Mouse (Mus musculus) embryonic facial prominence, embryonic 15.5 days (tissue): ENCODE measurements around the gene Pde4c. TPM values are rescaled to one million over a fixed set of nuclear protein-coding genes. Genes with fewer than 3 reads are reported as not detected.
A peak's percentile ranks its signal among the peaks of the same experiment; 100 is the strongest.

Experiments
- ATAC-seq: fragments of 200-750 bp; cut with Nextera tagmentation; 2 replicates; pipeline ENCODE4 v1.8.0; 2017; ENCODE audit warnings: low read depth, moderate TSS enrichment; ENCODE audit not compliant: insufficient number of reproducible peaks, low FRiP score, low TSS enrichment
- H3K27ac ChIP-seq: fragments of 300-500 bp; sonication (generic); replicated peaks from 2 replicates; pipeline ENCODE4 v1.5.1; 2015; ENCODE audit warnings: mild to moderate bottlenecking, inconsistent platforms
- H3K27me3 ChIP-seq: fragments of 300-500 bp; sonication (generic); 2 replicates; pipeline ENCODE4 v1.6.1; 2015; ENCODE audit warnings: inconsistent platforms
- H3K36me3 ChIP-seq: fragments of 300-500 bp; sonication (generic); 2 replicates; pipeline ENCODE4 v1.6.1; 2015; ENCODE audit warnings: mild to moderate bottlenecking, inconsistent platforms
- H3K4me1 ChIP-seq: fragments of 300-500 bp; sonication (generic); 2 replicates; pipeline ENCODE4 v1.6.1; 2015; ENCODE audit warnings: inconsistent platforms
- H3K4me2 ChIP-seq: fragments of 300-500 bp; sonication (generic); replicated peaks from 2 replicates; pipeline ENCODE4 v1.6.1; 2015; ENCODE audit warnings: mild to moderate bottlenecking, inconsistent platforms
- H3K4me3 ChIP-seq: fragments of 300-500 bp; sonication (generic); replicated peaks from 2 replicates; pipeline ENCODE4 v1.5.1; 2015; ENCODE audit warnings: mild to moderate bottlenecking, inconsistent platforms
- H3K9ac ChIP-seq: fragments of 300-500 bp; sonication (generic); 2 replicates; pipeline ENCODE4 v1.6.1; 2015; ENCODE audit warnings: inconsistent platforms
- H3K9me3 ChIP-seq: fragments of 300-500 bp; sonication (generic); replicated peaks from 2 replicates; pipeline ENCODE4 v1.6.1; 2016; ENCODE audit warnings: inconsistent platforms
- WGBS: fragments of 180-500 bp; shearing (Covaris S2); methylation state at CpG from one replicate; pipeline ENCODE4 v1.1.7; 2015; 5-methylcytosine and 5-hydroxymethylcytosine counted together
- polyA plus RNA-seq: library from polyadenylated mRNA; unstranded; fragments of >200 nt; fragmentation: Nextera tagmentation; extraction: Ambion mirVana; gene quantifications from 2 replicates; pipeline ENCODE4 v1.2.1, GENCODE M21; 2015

The Pde4c gene
- polyA plus RNA-seq, 1 experiment from 2014 or later, result 0.29 TPM

DNA sequence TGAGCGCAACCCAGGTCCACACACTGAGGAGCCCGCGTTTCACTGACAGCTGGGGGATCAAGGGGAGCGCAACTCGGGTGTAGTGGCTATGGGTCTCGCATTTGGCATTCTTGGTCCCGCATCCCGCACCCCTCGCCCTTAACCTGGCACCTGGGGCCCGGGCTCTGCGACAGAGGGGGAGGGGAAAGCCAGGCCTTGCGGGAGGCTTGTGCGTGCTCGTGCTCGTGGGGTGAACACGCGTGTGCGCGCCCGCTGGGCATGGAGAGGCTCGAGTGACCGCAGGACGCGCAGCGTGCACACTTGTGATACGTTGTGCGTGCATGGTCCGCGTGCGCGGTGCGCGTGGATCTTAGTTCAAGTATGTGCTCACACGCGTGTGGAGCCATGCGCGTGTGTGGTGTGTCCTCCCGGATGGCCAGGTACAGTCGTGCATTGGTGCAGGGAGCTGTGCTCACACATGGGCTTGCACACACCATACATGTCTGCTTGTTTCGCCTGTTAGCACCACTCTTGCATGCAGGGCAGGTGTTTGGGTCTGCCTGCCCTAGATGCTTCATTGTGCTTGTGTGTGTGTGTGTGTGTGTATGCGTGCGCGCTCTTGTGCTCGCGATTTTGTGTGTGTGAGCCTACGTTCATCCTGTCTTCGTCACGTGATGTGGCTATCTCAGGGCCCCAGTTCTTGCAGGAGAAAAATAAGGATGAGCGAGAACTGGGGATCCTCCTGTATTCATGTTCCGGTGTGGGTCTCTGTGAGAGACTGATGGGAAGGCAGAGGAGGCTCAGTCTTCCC is 31.5 kb downstream of the Pde4c start:
- Histone ChIP-seq H3K4me1 (peaks cover 49% of the 10 kb centered on the region), H3K27ac (peak overlapping the region; percentile 67), H3K36me3 (peaks cover 25% of the 10 kb centered on the region), H3K9ac (peak overlapping the region; percentile 79), H3K4me2 (peak overlapping the region; percentile 98), H3K4me3 (peak overlapping the region; percentile 83), H3K27me3 (no peaks in the 10 kb centered on the region), H3K9me3 (no peaks in the 10 kb centered on the region)
- 12% methylated on average over 50 of the region's 50 CpGs for WGBS
- 0 out of 2 replicates have a peak, but pooled peaks have one; percentile 4 for ATAC-seq

DNA sequence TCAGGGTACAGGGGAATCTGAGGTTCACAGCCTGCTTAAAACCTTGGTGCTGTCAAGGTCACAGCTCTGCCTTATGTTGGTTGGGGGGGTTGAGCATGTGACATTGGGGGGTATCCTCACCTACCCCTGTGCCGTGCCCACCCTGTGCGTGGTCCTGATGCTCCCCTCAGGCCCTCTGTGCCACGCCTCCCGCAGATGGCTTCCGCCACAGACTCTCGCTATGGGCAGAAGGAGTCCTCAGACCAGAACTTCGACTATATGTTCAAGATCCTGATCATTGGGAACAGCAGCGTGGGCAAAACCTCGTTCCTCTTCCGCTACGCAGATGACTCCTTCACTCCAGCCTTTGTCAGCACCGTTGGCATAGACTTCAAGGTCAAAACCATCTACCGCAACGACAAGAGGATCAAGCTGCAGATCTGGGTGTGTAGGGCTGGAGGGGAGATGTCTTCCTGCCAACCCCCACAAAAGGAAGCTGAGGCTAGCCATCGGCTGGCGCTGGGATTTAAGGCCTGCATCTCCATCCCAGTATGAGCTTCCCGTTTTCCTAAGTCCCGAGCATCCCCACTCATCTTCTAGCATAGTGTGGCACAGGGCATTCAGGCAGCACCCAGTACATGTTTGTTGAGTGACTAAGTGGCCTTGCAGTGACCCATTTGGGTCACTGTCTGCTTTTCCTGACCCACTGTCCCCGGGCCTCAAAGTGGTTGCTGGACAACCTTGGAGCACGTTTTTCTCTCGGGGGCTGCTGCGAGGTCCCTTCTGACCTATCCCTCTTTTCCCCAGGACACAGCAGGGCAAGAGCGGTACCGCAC is 32.3 kb downstream of the Pde4c start:
- peak overlapping the region; percentile 98 for H3K4me2 ChIP-seq
- WGBS, result 79% methylated on average over 24 of the region's 24 CpGs
- peak overlapping the region; percentile 83 for H3K4me3 ChIP-seq
- no peak overlapping the region for H3K27ac ChIP-seq
- no peak overlapping the region for H3K9ac ChIP-seq
- ATAC-seq, result no peak
- peaks cover 55% of the 10 kb centered on the region for H3K4me1 ChIP-seq
- H3K9me3 ChIP-seq, result no peaks in the 10 kb centered on the region
- H3K36me3 ChIP-seq, result peaks cover 25% of the 10 kb centered on the region
- H3K27me3 ChIP-seq, result no peaks in the 10 kb centered on the region

DNA sequence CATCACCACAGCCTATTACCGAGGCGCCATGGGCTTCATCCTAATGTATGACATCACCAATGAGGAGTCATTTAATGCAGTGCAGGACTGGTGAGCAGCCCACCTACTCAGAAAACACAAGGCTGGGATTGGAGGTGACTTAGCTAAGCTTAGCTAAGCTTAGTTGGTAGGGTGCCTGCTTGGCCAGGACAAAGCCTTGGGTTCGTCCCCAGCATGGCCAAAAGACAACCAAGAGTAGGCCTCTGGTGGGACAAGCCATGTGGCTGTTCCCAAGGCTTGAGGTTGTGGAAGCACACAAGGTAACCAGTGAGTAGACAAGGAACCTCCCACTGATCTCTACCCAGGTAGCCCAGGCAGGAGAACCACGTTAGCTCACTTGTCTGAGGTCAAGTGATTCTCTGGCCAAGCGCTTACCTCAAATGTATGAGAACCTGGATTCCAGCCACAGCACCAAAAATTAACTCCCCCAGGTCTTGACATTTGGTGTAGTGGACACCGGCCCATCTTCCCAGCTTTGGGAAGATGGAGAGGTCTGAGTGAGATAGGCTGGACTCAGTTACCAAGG is 33.0 kb downstream of the Pde4c start:
- ATAC-seq, result no peak
- 90% methylated on average over 6 of the region's 6 CpGs for WGBS
- peaks cover 60% of the 10 kb centered on the region for H3K4me1 ChIP-seq
- no peak overlapping the region for H3K9ac ChIP-seq
- H3K4me3 ChIP-seq, result no peak overlapping the region
- H3K4me2 ChIP-seq, result no peak overlapping the region
- H3K9me3 ChIP-seq, result no peaks in the 10 kb centered on the region
- H3K27ac ChIP-seq, result no peak overlapping the region
- H3K27me3 ChIP-seq, result no peaks in the 10 kb centered on the region
- peaks cover 25% of the 10 kb centered on the region for H3K36me3 ChIP-seq

DNA sequence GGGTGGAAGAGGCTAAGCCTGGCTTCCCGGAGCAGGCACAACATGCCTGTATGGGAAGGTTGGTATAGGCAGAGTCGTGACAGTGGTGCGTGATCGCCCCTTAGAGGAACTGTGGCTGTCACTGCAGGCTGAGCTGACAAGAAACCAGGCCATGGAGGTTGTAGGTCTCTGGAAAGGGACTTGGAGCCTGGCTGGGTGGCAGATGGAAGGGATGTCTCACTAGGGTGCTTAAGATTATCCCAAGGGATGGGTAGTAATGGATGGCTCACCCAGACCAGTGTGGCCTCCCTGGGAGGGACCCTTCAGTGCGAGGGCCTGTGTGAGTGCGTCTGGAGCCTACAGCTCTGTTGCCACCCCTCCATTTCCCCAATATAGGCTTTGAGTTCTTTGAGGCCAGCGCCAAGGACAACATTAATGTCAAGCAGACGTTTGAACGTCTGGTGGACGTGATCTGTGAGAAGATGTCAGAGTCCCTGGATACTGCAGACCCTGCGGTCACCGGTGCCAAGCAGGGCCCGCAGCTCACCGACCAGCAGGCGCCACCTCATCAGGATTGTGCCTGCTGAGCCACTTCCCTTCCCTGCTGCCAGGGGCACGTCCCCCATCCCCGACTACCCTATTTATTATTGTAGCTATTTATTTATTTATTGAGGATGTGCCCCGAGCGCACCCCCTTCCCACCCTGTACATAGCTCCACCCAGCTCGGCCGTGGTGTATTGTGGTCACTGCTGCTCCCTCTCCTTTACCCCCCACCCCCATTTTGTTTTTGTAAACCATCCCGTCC is 34.2 kb downstream of the Pde4c start:
- ATAC-seq, result no peak
- peaks cover 25% of the 10 kb centered on the region for H3K36me3 ChIP-seq
- peak overlapping the region; percentile 4; the same call in 1 of the 2 replicates for H3K27ac ChIP-seq
- H3K27me3 ChIP-seq, result no peaks in the 10 kb centered on the region
- H3K4me3 ChIP-seq, result no peak overlapping the region
- H3K4me1 ChIP-seq, result peaks cover 56% of the 10 kb centered on the region
- no peaks in the 10 kb centered on the region for H3K9me3 ChIP-seq
- H3K9ac ChIP-seq, result no peak overlapping the region
- H3K4me2 ChIP-seq, result no peak overlapping the region
- WGBS, result 67% methylated on average over 22 of the region's 22 CpGs

DNA sequence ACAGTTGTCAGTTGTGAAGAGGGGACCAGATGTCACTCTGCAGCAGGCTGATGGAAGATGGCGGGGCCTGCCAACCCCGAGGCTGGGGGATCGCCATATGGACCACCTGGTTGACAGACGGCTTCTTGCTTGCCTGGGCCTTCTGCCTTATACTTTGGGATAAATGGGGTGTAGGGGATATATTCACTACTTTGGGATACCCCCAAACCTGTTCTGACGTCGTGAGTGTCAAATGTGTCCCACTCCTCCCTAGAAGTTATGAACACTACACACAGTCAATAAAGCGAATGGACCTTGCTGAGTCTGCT is 34.7 kb downstream of the Pde4c start:
- Histone ChIP-seq H3K27ac (0 out of 2 replicates have a peak overlapping the region, but pooled peaks have one; percentile 4), H3K27me3 (no peaks in the 10 kb centered on the region), H3K9me3 (no peaks in the 10 kb centered on the region), H3K4me3 (no peak overlapping the region), H3K9ac (no peak overlapping the region), H3K36me3 (peaks cover 25% of the 10 kb centered on the region), H3K4me2 (no peak overlapping the region), H3K4me1 (peaks cover 50% of the 10 kb centered on the region)
- 81% methylated on average over 7 of the region's 7 CpGs for WGBS
- ATAC-seq, result no peak

DNA sequence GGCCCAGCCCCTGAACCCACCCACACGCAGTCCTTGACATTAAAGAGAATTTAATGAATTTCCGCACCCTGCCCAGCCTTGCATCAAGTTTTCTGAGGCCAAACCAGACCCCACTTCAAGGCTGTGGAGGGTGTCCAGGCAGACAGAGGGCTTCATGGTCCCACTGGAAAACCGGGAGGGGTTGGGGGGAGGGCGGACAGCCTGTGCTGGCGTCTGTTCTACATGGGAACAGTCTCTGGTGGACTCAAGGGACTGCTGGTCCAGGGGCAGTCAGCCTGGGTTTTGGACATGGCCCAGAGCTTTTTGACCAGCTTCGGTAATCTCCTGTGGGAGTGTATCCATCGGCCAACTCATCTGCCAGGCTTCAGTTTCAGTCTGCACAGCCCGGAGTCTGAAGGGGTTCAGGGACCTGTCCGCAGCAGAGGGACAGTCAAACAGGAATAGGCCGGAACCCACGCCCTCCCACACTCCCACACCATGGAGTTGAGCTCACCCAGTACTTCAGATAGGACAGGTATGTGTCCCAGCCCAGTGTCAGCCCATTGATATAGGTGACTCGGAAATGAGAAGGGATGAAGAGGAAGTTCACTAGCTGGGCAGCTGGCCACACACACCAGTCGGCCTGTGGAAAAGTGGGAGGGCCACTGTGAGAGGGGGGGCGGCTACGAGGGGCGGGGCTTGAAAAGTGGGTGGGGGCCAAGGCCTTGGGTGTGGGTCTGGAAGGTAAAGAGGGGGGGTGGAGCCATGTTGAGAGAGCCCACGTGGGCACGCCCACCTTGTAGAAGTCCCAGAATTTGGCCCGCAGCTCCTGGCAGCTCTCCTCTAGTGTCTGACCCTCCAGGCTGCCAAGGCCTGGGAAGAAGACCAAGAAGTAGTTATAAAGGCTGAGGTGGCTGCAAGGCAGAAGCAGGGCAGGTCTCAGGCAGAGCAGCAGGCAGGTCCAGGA is 35.4 kb downstream of the Pde4c start:
- H3K27ac ChIP-seq, result no peak overlapping the region
- peaks cover 44% of the 10 kb centered on the region for H3K4me1 ChIP-seq
- peak overlapping the region; percentile 95; the same call in 1 of the 2 replicates for H3K4me2 ChIP-seq
- 65% methylated on average over 19 of the region's 19 CpGs for whole genome bisulfite sequencing
- no peaks in the 10 kb centered on the region for H3K9me3 ChIP-seq
- peaks cover 30% of the 10 kb centered on the region for H3K36me3 ChIP-seq
- H3K27me3 ChIP-seq, result no peaks in the 10 kb centered on the region
- 0 out of 2 replicates have a peak overlapping the region, but pooled peaks have one; percentile 4 for H3K9ac ChIP-seq
- no peak overlapping the region for H3K4me3 ChIP-seq
- no peak for ATAC-seq

DNA sequence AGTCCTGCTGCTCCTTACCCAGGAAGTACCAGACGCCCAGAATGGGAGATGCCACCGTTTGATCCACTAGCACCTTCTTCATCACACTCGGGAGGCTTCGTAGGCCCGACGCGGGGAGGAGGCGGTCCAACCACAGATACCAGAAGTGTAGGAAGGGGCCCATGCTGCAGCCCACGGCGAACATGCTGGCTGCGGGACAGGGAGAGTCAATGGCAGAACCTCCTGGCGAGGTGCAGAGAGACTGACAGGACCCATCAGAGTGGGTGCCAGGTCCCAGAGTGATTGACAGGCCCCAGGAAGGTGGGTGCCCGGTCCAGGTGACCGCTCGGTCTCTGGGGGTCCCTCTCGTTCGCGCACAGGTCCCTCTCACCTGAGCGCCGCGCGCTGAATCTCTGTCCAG is 36.8 kb downstream of the Pde4c start:
- Histone ChIP-seq H3K27me3 (no peaks in the 10 kb centered on the region), H3K36me3 (peaks cover 31% of the 10 kb centered on the region), H3K27ac (peak overlapping the region; percentile 82), H3K4me3 (peak overlapping the region; percentile 58), H3K4me2 (peak overlapping the region; percentile 95), H3K9ac (peak overlapping the region; percentile 60), H3K9me3 (no peaks in the 10 kb centered on the region), H3K4me1 (peaks cover 39% of the 10 kb centered on the region)
- no peak for ATAC-seq
- 1% methylated on average over 22 of the region's 22 CpGs for WGBS

DNA sequence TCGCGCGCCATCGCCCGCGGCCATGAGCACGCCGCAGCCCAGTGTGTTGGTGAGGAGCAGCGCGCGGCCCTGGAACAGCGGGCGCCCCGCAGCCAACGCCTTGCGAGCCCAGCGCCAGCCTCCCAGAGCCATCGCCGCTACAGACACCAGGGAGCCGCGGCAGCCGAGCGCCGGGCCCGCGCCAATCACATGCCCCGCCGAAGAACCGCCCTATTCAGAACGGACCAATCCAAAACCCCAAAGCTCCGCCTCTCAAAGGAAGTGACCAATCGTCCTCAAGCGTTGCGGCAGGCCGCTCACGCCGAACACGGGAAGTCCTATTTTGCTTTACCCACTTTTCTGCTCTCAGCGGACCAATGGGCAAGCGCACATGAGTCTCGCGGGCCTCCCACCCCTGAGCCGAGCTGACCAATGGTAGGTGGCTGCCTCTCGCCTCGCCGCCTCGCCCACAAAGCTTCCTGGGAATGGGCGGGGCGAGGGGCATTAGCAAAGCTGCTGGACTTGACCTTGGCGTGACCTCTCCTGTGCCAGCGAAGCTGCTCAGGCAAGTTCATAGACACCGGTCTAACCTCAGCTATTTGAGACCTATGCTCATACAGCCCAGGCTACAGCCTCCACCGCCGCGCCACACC is 37.4 kb downstream of the Pde4c start, which contains the start of gene Mpv17l2:
Gene Mpv17l2, minus strand, starts transcription at position 172 of the 632 bp plus-strand sequence.
- under 1% methylated on average over 55 of the region's 55 CpGs for WGBS

DNA sequence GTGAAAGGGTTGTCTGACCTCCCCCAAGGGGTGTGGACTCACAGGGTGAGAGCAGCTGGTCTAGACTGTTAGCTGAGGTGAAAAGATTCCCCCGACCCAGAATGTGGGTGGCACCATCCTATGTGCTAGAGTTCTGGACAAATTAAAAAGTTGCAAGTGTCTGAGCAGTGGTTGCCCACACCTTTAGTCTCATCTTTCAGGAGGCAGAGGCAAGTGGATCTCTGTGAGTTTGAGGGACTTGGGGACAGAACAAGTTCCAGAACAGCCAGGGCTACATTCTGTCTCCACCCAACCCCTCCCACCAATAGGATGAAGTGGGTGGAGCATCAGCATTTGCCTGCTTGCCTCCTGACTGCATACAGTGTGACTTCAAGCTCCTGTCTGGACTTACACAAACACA is 38.6 kb downstream of the Pde4c start:
- Histone ChIP-seq H3K36me3 (peaks cover 18% of the 10 kb centered on the region), H3K4me1 (peaks cover 49% of the 10 kb centered on the region), H3K27ac (0 out of 2 replicates have a peak overlapping the region, but pooled peaks have one; percentile 3), H3K27me3 (no peaks in the 10 kb centered on the region), H3K4me2 (no peak overlapping the region), H3K9ac (no peak overlapping the region), H3K4me3 (no peak overlapping the region), H3K9me3 (no peaks in the 10 kb centered on the region)
- no peak for ATAC-seq
- WGBS, result 65% methylated on average over 1 of the region's 1 CpGs

More for the DNA sequence above, 37.4 kb downstream of the Pde4c start, which contains the start of gene Mpv17l2:
- H3K4me2 ChIP-seq, result peak within 1 kb of the TSS; percentile 95
- H3K27me3 ChIP-seq, result no peaks in the 10 kb centered on the region
- peaks cover 39% of the 10 kb centered on the region for H3K4me1 ChIP-seq
- peak within 1 kb of the TSS; percentile 60 for H3K9ac ChIP-seq
- ATAC-seq, result peak; percentile 96
- H3K36me3 ChIP-seq, result peaks cover 30% of the 10 kb centered on the region
- no peaks in the 10 kb centered on the region for H3K9me3 ChIP-seq
- H3K4me3 ChIP-seq, result peak within 1 kb of the TSS; percentile 58
- H3K27ac ChIP-seq, result peak within 1 kb of the TSS; percentile 82
